Mouse (Mus musculus) layer of hippocampus, adult 18-20 months (tissue): ENCODE results near the gene Clic3. TPM values are rescaled to one million over a fixed set of nuclear protein-coding genes. Genes with fewer than 3 reads are reported as not detected.

Experiments used
- DNase-seq, 2 experiments: peaks; one replicate each; pipeline ENCODE4 v3.0.0; 2022; ENCODE audit warnings: low spot score in 2 of 2
- total RNA-seq, 2 experiments: library from RNA; stranded (reverse); gene quantifications; 2 replicates each; pipeline ENCODE4 v1.2.3; 2021

Gene Clic3
- total RNA-seq, 2 experiments from 2014 or later, result 0.66 to 1.0 TPM

DNA sequence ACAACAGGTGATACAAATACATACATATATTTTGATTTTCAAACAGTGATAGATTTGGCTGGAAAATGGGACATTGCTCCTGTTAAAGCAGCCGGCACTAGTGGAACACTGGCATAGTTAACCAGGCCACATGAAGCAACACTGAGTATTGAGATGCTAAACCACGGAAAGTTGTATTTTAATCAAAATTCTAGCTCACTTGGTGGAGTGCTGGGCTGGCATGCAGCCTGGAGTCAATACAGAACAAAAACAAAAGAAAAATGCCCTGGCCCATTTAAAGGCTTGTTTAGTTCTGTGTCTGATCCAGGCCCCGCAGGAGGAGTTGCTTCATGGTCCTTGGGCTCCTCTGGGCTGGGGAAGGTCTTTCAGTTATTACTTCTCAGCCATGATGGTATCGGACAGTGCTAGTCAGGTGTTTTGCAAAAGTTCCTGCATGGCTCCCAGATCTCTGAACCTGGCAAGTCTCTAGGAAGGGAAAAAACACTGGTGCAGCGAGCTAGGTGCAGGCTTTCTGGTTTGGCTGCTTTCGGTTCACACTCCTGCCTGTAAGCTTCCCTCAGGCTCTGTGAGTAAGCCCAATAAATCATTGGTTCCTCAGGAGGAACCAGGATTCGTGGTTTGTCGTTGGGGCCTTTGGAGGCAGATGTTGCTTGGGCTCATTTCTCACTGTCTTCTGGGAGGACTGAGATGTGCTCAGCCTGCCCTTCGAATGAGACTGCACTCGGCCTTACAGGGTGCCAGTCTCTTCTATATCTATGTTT lies 23.1 kb downstream of the Clic3 start:
- DNase-seq, result no peak

DNA sequence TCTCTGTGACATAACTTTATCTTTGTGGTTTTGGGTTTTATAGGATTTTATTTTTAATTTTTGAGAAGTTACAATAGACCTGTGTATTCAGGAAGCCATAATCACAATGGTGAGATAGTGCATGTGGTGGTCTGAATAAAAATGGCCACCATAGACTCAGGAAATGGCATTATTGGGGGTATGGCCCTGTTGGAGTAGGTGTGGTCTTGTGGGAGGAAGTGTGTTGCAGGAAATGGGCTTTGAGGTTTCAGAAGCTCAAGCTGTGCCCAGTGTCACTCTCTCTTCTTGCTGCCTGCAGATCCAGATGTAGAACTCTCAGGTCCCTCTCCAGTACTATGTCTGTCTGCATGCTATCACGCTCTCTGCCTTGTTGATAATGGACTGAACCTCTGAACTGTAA lies 23.9 kb downstream of the Clic3 start:
- no peak for DNase-seq

DNA sequence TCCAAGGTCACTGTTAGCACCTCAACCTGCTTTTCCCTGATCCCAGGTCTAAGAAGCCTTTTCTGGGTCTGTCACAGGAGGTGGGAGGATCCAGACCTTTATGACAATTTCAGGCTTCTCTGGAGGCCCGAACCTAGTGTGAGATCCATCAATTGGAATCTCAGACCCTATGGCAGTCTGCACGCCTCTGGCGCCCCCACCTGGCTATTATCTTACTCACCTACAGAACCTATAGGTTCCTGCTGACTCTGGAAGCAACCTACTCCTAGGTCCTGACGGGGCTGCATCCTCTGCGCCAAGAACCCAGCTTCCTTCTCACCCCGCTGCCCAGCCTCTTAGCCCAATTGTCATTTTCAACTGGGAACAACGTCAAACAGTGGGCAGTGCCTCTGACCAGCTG lies 26.3 kb downstream of the Clic3 start:
- DNase-seq, result no peak

DNA sequence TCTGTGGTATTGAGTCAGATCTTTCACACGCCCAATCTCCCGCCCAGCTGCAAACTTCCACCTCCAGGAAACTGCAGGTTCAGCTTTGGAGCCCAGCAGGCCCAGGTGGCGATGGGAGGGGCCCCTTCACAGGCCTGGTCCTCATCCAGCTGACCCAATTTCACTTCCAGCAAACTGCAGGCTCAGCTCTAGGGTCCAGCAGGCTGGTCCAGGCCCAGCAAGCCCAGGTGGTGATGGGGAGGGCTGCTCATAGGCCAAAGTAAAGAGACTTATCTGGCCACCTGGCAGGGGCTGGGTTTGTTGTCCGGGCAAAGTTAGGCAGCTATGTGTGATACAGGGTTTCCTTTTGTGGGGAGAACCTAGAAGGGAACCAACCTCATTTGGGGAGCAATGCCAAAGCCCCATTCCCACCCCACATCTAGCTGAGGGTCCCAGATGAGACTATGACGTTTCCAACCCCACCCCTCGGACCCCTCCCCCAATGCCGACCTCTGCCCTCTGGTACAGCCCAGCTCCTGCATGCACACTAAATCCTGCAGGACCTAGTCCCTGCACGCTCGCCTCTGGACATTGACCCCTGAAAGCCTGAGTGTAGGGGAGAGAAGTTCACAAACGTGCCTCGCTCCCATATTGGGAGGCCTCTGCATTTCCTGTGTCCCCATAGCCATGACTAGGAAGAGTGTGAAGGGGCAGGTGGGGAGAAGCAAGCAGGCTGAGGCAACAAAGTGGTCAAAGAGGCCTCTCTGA lies 28.4 kb downstream of the Clic3 start:
- no peak for DNase-seq

DNA sequence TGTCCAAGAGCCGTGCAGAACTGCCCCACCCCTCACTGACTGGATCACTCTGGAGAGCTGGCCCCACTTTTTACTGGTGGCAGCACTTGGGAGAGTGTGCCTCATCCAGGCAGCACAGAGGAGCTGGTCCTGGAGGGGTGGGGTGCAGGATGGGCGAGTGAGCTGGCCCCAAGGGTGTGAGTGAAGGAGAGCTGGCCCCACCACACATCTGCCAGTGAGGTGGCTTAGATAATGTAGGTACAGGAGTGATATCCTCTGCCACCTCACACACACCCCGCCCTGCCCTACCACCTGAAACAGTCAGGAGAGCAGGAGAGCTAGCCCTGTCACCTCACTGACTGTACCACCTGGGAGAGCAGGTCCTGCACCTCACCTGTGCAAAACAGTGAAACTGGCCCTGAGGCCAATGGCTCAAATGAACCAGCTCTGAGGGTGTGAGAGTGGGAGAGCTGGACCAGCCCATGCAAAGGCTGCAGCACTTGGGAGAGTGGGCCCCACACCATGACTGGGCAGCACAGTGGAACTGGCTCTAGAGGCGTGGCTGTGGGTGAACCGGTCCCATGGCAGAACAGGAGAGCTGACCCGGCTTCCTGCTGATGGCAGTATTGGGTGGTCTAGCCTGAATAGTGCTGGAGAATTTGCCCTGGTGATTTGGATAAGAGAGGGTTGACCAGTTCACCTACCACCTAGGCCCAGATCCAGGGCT lies 31.5 kb downstream of the Clic3 start:
- DNase-seq, result no peak

DNA sequence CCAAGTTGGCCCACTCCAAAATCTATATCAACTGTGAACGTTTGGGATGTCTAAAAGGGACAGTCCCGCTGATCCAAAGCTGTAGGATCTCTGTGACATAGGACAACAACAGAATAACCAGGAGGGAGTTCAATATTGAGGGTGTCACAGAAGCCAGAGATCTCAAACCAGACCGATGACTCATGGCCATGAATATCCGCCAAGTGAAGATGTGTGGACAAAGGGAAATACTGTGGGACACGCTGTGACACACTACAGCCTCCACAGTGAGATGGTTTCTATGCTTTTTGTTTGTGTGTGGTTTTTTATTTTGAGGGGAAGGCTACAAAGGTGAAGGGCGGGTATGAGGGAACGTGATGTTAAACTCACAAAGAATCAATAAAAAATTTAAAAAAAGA lies 32.0 kb downstream of the Clic3 start:
- DNase-seq, result no peak

DNA sequence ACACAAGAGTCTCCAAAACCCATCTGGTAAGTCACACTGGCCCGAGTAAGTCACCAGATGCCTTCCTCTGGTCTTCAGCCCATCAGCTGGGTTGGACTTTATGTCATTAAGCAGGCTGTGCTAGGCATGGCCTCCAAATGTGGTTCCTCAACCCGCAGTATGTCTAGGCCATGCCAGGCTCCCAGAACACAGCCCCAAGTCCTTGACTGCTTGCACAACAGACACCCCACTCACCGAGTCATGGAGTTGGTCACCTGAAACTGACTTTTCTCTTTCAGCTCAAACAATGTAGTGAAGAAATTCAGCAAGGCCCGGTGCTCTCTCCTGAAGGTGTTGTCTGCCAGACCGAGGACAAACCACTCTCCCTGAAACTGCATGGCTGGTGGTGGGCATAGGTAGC lies 36.4 kb downstream of the Clic3 start:
- DNase-seq, result no peak

DNA sequence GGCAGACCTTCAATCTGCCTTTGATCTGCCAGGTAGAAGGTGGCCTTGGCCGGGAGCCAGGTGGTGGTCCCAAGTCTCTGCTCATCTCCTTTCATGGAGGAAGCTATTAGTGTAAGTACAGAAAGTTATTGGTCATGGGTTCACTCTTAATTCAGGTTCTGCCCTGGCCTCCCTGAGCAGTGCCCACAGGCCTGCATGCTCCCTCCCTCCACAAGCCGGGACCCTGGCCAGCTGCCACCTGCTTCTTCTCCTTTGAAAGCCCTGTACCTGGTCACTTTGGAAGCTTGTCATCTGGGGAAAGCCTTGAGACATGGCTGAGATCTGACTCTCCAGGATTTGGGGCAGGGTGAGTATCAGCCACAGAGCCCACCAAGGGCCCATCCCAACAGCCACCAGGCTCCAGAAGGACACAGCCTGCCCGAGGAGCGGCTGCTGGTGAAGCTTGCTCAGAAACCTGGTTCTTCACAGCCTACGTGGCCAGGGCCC lies 36.9 kb downstream of the Clic3 start, which contains the start of gene Lcn12:
Gene Lcn12, minus strand, starts transcription at position 436 of the 486 bp plus-strand sequence.
- DNase-seq, result no peak

DNA sequence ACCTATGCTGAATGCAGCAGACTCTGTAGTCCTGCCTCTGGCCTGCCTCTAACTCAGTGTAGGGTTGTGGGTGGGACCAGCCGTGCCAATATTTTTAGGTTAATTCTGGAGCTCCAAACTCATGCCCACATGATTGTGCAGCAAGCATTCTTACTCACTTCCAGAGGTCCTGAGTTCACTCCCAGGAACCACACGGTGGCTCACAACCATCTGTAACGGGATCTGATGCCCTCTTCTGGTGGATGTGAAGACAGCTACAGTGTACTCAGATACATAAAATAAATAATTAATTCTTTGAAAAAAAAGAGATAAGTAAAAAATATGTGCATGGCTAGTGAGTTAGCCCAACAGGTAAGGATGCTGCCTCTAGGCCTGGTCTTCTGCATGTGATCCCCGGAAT lies 39.8 kb downstream of the Clic3 start:
- peak in 1 of 2 experiments; percentile 47 for DNase-seq

DNA sequence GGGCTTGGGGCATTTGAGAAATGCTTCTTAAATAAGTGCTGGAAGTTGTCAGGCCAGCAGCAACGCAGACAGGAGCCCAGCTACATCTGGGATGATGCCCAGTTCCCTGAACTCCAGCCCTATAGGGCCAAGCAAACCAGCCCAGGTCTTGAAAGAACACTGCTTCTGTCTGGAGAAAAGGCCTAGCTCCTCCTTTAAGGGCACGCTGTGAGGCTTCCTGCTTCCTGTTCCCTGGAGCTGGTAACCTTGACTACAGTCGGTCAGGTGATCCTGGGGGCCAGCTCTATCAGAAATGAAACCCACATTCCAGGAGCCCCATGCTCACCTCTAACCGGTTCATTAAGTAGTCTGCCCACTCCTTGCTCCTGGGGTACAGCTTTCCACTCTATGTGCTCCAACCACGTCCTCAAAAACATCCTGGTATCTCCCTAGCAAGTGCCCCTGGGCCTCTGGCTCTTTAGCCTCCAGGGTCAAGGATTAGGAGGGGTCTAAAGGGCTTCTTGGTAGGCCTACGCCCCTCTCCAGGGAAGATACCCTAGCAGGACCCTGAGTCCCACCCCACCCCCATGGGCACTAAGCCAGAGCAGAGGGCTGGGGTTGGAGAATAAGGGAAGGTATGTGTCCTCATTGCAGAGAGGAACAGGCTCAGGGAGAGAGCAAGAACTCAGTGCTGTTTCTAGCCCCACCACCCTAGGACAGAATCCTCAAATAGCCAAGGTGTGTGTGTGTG lies 41.4 kb downstream of the Clic3 start:
- DNase-seq, result no peak

DNA sequence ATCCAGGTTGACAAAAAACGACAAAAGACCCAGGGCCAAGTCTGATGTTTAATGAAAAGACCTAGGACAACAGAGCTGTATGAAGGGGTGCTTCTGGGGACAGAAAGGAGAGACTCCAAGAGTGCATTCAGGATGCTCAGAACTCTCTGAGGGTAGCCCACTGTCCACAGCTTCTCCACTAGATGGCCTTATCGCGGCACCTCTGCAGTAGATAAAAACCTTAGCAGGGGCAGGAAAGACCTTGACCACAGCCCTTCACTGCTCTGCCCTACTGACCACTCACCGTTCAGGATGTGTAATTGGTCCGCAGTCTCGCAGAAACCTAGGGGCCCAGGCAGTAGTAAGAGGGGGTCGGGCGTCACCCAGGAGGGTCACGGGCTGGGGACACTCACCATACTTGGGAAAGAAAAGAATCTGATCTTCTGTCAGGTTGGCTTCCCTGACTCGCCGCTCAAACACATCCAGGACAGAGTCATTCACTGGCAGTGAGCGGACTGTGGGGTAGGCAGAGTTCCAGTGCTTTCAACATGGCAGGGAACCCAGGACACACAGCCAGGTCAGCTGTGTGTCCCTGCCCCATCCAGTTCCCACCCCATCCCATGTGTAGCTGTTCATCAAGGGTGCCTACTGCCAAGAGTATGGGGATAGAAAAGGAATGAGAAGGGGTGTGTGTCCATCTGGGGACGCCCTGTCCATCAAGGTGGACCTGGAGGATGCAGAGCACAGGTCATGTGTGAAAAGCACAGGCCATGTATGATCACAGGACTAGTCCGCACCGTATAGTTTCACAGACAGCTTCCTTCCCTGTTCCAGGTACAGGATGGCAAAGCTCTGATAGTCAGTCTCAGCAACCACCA lies 42.2 kb downstream of the Clic3 start:
- no peak for DNase-seq

DNA sequence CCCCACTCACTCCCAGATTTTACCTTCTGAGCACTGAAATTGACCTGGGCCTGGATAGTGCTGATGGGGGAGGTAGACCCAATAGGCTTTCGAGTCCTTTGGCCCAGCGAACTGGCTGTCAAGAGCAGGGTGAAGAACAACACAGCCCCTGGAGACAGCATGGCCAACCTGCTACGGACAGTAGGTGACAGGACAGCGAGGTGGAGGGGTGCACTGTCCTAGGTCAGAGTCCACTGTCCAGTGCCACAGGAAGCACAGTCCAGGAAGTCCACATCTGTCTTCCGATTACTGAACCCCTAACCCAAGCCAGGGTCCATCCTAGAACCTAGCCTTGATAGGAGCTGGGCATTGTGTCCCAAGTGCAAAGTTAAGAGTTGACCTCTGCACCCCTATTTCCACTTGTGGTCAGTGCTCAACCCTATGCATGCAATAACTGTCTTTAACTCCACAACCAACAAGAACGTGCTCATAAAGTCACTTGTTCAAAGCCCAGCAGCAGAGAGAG lies 43.5 kb downstream of the Clic3 start:
- peak in 1 of 2 experiments; percentile 26 for DNase-seq

DNA sequence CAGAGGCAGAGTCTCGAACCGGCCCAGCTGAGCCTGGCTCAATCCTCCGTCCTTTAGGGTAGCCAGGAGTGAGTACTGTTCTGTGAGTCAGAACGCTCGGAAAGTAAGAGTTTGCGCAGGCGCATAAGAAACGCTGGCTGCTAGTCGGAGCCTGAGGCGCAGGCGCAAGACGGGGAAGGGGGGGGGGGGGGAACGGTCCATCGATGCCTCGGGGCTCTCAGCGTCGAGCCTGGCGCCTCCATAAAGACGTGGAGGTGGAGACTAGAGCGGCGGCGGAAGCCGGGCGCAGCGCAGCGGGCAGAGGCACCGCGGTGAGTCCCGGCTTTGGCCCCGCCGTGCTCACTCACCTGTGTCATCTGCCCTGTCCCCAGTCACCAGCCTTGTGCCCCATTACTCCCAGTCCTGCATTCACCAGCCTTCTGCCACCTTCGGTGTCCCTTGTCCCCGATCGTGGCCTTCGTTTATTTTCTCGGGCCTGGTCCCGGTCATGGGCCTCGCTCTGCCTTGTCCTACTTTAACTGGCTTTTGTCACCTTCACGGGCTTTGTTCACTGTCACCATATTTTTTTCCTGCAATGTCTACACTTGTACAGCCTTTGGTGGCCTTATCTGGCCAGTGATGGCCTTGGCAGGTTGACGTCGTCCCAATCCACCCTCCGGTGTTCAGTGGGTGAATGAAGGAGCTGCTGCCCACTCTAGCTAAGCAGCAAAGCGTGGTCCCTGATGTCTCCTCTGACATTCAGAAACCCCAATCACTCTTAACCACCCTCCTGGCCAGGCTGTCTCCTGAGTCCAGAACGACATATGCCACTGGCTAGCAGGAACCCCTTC lies 44.2 kb downstream of the Clic3 start, which contains the start of gene Fbxw5:
Gene Fbxw5, plus strand, starts transcription at position 175 of the 830 bp plus-strand sequence.
- DNase-seq, result peak; percentile 69 to 90

DNA sequence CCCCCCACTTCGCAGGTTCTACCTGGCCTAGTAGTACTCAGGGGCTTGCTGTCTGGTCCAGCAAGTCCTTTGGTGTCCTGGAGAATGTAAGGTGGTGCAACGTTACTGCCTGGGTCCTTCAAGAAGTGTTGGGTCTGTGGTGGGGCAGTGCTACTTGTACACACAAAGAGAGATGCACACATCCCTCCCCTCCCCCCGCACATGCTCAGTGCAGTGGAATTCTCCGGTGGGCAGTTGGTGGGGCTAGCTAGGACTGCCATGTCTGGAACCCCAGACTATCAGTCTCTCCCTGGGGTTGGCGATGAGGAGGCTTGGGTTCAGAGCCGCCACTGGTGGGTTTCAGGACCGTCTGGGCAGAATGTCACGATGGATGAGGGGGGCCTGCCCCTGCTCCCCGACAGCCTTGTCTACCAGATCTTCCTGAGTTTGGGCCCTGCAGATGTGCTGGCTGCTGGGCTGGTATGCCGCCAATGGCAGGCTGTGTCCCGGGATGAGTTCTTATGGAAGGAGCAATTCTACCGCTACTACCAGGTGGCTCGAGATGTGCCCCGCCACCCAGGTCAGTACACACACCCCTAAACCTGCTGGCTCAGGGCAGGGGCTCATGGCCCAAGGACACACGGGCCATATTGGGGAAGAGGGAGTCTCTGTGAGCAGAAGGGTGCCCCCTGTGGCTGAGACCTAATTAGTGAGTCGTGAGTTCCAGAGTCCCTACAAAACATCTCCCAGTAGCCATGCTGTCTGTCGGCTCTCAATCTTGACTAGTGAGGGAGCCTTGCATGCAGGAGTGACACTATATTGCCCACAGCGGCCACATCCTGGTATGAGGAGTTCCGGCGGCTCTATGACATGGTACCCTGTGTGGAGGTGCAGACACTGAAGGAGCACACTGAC lies 45.2 kb downstream of the Clic3 start, which contains the start of gene C8g:
Gene C8g, minus strand, starts transcription at position 127 of the 894 bp plus-strand sequence.
- DNase-seq, result no peak

DNA sequence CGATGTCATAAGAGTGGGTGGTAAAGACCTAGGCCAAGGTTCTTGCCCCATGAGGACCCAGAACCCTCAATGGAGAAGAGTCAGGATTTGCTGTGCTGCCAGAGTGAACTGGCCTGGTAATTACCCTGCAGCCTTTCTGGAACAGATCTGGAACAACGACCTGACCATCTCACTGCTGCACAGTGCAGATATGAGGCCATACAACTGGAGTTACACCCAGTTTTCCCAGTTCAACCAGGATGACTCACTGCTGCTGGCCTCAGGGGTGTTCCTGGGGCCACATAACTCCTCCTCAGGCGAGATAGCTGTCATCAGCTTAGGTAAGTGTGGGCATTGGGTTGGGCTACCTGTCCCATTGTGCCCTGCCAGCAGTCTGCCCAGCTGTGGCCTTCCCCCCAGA lies 46.1 kb downstream of the Clic3 start:
- DNase-seq, result no peak

DNA sequence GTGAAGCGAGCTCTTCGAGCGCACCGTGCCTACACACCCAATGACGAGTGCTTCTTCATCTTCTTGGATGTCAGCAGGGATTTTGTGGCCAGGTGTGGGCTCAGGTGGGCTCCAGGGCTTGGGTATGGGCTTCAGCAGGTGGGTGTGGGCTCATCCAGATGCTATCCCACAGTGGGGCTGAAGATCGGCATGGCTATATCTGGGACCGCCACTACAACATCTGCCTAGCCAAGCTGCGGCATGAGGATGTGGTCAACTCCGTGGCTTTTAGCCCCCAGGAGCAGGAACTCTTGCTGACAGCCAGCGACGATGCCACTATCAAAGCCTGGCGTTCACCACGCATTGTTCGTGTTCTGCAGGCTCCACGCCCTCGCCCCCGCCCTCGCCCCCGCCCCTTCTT lies 47.9 kb downstream of the Clic3 start:
- DNase-seq, result no peak

DNA sequence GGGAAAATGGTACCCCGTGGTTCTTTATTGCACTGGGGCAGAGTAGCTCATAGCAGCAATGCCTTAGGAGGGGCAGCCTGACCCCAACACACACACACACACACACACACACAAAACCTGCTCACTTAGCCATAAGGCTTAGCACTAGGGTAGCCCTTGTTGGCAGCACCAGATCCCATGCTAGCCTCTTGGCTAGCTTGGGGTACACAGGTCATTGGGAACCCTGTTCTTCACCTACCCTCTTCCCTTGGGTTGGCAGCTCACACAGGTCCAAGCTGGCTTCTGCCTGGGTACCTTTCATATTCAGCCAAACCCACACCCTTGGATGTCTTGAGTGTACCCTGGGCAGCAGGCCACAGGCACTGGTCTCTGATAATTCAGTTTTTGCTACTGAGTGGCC lies 48.4 kb downstream of the Clic3 start:
- no peak for DNase-seq

DNA sequence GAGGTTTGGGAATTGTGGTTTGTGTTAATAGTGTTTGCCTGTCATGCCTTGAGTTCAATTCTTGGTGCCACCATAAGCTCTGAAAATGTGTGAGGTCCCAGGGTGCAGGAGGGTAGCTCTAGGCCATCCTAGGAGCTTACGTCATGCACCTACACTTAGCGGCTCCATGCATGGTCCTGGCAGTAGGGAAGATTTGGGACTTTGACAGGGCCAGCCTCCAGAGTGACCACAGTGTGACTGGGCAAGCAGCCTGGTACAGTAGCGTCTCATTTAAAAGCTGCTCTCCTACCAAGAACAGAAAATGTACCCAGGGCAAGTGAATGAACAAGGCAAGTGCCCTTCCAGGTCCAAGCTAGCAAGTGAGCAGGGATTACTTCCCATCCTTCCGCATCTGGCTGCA lies 49.2 kb downstream of the Clic3 start:
- no peak for DNase-seq
